Mouse (Mus musculus): ENCODE results near the gene Grik3.

- no peak for TF ChIP-seq POLR2A (IDR thresholded peaks at IDR 0.05; ENCODE audit: low read depth, low read length)
- TF ChIP-seq JUN (IDR thresholded peaks at IDR 0.05; ENCODE audit: insufficient read depth, low read depth, low read length) = no peak
- no peak for TF ChIP-seq NELFE (IDR thresholded peaks at IDR 0.05; ENCODE audit: low read depth, low read length)
- TF ChIP-seq HCFC1 (IDR thresholded peaks at IDR 0.05; ENCODE audit: low read depth, low read length) = no peak
- TF ChIP-seq ZNF384 (IDR thresholded peaks at IDR 0.05; ENCODE audit: low read depth, low read length) = no peak
- TF ChIP-seq CTCF (conservative IDR thresholded peaks at IDR 0.05 in 1 of 2, IDR thresholded peaks at IDR 0.05 in 1 of 2; ENCODE audit: low read depth in 2 of 2, low read length in 2 of 2) = no peak
- no peak for TF ChIP-seq TCF12 (IDR thresholded peaks at IDR 0.05; ENCODE audit: low read depth, low read length)
- TF ChIP-seq ZC3H11A (IDR thresholded peaks at IDR 0.05; ENCODE audit: low read depth, low read length) = no peak
- TF ChIP-seq MYC (IDR thresholded peaks at IDR 0.05; ENCODE audit: low read depth, low read length) = no peak
- no peak for TF ChIP-seq RCOR1 (conservative IDR thresholded peaks at IDR 0.05; ENCODE audit: low read depth, low read length)
These were observed 246.3 kb downstream of the Grik3 start for GRCm38 (mm10) chr4:125736783-125737182.

Measured in CH12.LX (cell line).